Mouse (Mus musculus): ENCODE results near the gene Hpca.

- TF ChIP-seq CTCF (IDR thresholded peaks at IDR 0.05; ENCODE audit: extremely low read depth, insufficient read depth, low read length) (no peak), POLR2A (IDR thresholded peaks at IDR 0.05; ENCODE audit: extremely low read depth, insufficient read depth, low read length) (no peak)
Observed at GRCm38 (mm10) chr4:129068848-129069247, 53.0 kb downstream of the Hpca start.

Measured in cortical plate, adult 2 months (tissue).